Mouse (Mus musculus) CD4-positive helper T cell, adult 2 months (primary cell): ENCODE data around the gene Psmb9.
"Not testable (repeated sequence)": the region's sequence is repeated elsewhere in the genome, so short reads cannot be mapped to it uniquely, and the experiment has no call there.

Experiments
- DNase-seq: peaks from one replicate; pipeline ENCODE4 v3.0.0-alpha.2; 2012; ENCODE audit warnings: low read depth, missing footprints, low spot score

Gene Psmb9

DNA sequence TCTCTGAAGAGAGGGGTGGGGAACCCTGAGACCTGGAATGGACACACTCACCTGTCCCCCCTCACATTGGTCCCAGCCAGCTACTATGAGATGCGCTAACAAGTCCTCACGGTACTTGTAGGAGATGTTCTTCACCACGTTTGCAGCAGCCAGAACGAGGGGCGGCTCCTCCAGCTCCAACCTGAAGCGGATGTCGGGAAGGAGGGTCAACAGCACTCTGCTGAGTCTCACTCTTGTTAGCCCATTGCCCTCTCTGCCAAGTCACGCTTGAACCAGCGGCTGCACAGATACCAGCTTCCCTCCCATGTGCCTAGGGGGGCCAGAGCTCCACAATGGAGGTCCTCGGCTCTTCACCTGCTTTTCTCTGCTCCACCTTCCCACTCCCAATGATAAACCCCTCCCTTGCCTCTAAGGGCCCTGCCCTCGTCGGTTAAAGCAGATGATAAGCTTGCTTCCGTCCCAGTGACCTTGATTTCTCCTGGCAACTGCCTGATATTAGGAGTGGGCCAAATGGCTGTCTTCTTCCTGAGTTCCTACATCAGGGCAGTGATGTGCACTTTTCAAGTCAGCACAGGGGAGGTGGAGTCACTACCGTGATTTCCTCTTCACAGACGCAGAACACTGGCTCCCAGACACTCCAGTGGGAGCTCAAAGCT lies 3.9 kb downstream of the Psmb9 start:
- DNase-seq: no peak

GRCm38 (mm10) chr17:34179913-34180859 lies 7.4 kb downstream of the Psmb9 start:
- no peak for DNase-seq

DNA sequence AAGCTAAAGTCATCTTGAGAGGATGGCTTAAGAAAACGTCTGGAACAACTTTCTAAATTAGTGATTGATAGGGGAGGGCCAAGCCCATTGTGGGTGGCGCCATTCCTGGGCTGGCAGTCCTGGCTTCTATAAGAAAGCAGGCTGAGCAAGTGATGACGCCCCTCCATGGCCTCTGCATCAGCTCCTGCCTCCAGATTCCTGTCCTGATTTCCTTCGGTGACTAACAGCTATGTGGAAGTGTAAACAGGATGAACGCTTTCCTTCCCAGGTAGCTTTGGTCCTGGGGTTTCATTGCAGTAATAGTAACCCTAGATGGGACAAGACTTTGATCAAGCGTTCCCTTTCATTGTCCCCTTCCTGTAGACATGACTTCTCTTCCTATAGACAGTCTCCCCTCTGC lies 8.5 kb downstream of the Psmb9 start:
- DNase-seq: no peak

DNA sequence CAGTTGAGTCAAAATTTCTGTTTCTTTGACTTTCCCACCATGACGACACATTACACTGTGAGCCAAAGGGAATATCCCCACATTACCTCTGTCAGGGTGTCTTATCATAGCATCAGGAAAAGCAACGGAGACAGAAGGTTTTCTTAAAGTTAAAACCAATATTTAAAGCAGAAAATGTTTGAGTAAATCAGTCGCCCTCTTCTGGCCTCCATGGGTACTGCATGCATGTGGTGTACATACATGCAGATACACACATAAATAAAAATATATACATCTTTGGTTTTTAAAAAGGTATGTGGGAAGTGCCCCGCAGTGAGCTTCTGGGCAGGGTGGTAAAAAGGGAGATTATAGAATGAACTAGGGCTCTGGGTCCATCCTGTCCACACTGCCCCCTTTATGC lies 10.4 kb downstream of the Psmb9 start:
- peak; percentile 66 for DNase-seq

- DNase-seq: no peak
These were observed 13.5 kb downstream of the Psmb9 start for GRCm38 (mm10) chr17:34174075-34174474.

GRCm38 (mm10) chr17:34172528-34172927 lies 15.0 kb downstream of the Psmb9 start:
- no peak for DNase-seq

DNA sequence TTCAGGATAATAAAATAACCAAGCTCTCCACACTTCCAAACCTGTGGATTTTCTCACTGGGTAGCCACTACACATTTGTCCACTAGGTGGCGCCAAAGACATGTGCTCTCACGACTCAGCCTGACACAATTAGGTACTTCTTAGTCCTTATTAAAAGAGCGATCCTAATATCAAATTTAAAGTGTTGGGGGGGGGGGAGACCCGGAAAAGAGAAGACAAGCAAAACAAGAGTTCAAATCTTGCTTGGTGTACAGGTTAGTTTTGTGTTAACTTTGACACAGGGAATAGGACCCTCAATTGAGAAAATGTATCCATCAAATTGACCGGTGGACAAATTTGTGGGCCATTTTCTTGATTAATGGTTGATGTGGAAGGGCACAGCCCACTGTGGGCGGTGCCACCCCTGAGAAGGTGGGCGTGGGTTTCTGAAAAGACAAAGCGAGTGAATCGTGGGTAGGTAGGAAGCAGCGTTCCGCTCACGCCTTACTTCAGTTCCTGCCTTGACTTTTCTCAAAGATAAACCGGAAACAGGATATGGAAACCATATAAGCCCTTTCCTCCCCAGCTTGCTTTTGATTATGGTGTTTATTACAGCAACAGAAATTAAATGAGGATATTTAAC lies 16.6 kb downstream of the Psmb9 start:
- peak; percentile 96 for DNase-seq

DNA sequence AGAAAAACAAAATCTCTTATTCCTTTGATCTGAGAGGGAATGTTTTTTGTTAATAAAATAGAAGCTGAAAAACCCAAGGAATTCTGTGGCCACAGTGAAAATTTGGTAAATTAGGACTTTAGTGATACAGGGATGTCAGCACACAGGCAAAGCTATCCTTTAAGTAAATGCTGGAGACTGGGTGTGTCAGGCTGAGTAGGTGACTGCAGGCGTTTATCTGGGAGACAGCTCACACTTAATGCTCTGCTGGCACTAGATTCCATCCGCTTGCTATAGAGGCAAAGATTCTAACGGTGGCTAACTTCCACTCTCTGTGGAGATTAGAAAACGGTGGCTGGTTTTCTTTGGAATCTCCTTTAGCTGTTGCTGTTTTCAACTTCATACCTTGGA lies 17.1 kb downstream of the Psmb9 start:
- DNase-seq: no peak

GRCm38 (mm10) chr17:34169279-34169678 lies 18.3 kb downstream of the Psmb9 start:
- peak; percentile 75 for DNase-seq

DNA sequence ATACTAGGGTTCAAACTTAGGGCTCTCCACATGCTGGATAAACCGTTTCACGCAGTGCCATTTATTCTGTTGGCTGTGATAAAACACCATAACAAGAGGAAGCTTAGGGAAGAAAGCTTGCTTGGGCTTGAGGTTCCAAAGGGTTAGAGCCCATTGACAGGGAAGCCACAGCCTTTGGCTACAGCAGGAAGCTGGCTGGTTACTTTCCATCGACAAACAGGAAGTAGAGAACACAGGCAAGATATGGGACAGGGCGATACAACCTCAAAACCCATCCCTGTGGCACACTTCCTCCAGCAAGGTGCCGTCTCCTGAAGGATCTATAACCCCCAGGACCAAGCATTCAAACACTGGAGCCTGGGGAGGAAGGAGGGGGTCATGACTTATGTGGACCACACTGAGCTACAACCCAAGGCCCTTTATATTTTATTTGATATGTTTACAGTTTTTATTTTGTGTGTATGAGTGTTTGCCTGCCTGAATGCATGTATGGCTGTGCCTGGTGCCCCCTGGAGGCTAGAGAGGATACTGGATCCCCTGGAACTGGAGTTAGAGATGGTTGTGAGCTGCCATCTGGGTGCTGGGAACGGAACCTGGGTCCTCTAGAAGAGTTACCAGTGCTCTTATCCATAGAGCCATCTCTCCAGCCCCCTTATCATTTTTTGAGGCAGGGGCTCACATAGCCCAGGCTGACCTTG lies 22.4 kb downstream of the Psmb9 start:
- peak; percentile 57 for DNase-seq

- peak; percentile 68 for DNase-seq
These were observed 23.2 kb downstream of the Psmb9 start for GRCm38 (mm10) chr17:34164202-34164895.

- no peak for DNase-seq
These were observed 32.0 kb downstream of the Psmb9 start for GRCm38 (mm10) chr17:34155534-34155933.

- DNase-seq: peak; percentile 63
These were observed 34.6 kb downstream of the Psmb9 start, which contains the start of gene H2-DMb1 for GRCm38 (mm10) chr17:34152923-34153322. Gene H2-DMb1, plus strand, starts transcription at chr17:34153072.

DNA sequence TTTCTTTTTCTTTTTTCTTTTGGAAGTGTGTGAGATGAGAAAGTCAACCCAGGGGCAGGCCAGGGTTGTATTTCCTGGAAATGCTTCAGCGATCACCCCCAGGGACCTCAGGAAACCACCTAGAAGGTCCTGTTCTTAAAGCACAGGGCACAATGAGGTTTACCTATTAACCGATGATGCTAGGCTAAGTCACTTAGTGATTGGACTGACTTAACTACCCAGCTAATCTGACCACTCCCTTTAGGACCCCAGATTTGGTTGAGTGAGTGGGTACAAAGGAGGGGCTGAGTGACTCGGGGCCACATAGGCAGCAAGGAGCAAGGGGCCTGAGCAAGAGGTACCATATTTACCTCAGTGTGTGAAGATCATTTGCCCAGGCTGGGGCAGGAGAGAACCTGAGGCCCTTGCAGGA lies 42.6 kb downstream of the Psmb9 start:
- DNase-seq: no peak

DNA sequence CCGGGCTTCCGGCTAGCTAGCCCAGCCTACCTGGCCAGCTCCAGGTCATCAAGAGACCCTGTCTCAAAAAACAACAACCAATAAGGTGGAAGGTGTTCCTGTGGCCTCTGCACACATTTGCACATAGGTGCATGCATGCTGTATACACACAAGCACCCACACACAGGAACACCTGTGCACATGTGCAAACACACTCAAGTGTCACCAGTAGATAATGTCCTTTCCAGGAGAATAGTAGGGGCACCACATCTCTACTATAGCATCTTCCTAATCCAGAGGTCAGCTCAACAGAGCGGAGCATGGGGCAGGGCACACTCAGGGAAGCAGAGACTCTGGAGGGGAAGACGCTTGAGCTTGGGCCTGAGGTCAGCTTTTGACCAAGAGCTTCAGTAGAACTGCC lies 43.3 kb downstream of the Psmb9 start:
- DNase-seq: not testable (repeated sequence)

GRCm38 (mm10) chr17:34143461-34143860 lies 44.1 kb downstream of the Psmb9 start:
- no peak for DNase-seq

DNA sequence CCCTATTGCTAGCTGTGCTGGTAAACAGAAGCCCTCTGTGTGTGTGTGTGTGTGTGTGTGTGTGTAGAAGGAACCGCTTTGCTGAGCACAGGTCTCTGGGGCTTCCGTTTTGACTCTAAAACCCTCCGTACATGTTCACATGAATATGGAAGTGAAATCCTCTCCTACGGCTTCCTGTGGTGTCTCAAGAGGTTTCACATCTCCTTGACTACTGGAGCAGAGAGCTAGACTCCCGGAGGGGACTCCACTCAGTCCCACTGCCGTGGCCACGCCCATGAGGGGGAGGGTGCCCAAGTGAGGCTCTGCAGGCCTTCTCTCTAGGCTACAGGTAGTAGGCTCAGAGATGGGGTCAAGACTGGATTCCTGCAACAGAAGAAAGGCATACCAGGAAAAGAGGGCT lies 44.5 kb downstream of the Psmb9 start, which contains the start of gene H2-DMb2:
TSS of gene H2-DMb2 (plus strand) at position 275 of the 400 bp plus-strand sequence.
- DNase-seq: peak; percentile 78

- DNase-seq: peak; percentile 12
These were observed 45.0 kb downstream of the Psmb9 start for GRCm38 (mm10) chr17:34142456-34143010.

DNA sequence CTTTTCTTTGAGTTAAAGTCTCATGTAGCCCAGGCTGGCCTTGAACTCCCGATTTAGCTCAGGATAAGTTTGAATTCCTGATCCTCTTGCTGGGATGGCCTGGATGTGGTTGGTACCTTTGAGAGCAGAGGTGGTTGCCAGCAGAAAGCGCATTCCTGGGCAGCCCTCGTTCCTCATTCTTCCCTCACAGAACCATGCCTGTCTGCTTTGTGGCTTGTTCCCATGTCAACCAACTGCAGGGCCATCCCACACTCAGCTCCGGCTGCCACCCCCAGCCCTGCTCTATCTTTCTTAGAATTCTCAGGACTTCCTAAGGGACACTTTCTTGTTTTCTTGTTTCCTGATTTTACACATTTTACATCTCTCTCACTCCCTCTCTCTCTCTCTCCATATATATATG lies 46.1 kb downstream of the Psmb9 start:
- no peak for DNase-seq

GRCm38 (mm10) chr17:34140240-34140639 lies 47.3 kb downstream of the Psmb9 start:
- no peak for DNase-seq

DNA sequence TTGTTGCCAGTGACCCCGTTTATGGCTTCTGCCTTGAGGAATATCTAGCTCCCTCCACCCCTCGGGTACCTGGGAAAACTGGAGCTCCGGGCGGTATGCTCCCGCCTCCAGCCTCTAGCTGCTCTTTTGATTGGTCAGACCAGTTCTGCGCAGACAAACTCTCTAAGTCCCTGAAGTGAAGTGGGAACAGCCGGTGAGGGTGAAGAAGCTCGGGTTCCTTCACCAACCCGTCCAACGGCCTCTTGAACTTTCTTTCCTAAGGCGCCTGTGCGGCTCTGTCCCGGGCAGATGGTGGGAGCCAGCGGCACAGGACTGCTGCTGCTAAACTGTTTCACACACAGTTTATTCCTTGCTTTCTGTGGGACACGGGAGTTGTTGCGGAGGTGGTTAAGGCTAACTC lies 48.1 kb downstream of the Psmb9 start:
- DNase-seq: no peak
